Mouse (Mus musculus) adrenal gland, postnatal 36 days (tissue): ENCODE results near the gene Gpr176. TPM values are rescaled to one million over a fixed set of nuclear protein-coding genes. Genes with fewer than 3 reads are reported as not detected.

ENCODE experiments used
- DNase-seq, 2 experiments: peaks; one replicate each; pipeline ENCODE4 v3.0.0; 2021; ENCODE audit warnings: mixed read lengths in 1 of 2
- microRNA-seq: library from miRNA; unstranded; fragments of <30 nt; microRNA quantifications from one replicate; pipeline ENCODE4 v1.2.0, GENCODE M21; 2021
- total RNA-seq, 2 experiments: library from RNA; stranded (reverse); gene quantifications; 2 replicates each; pipeline ENCODE4 v1.2.3; 2021

Gpr176 gene
- total RNA-seq, 2 experiments from 2014 or later = 2.5 TPM

DNA sequence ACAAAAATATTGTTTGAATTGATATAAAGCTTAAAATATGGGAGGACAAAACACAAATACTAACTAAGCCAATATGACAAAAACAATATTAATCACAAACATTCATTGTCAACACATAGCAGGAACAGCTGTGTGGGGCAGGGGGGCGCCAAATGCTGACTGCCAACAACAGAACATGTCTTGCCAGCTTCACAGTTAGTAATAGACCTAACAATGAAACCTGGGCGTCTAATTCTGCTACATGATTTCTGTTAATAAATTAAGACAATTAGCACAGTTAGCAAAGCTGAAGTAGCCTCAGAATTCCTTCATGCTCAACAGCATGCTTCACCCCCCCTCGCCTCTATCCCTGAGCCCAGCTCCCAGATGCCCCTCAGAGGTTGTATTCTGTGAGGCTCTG is 137.6 kb downstream of the Gpr176 start:
- DNase-seq = no peak

GRCm38 (mm10) chr2:118230544-118230943 is 142.7 kb downstream of the Gpr176 start:
- DNase-seq = no peak

DNA sequence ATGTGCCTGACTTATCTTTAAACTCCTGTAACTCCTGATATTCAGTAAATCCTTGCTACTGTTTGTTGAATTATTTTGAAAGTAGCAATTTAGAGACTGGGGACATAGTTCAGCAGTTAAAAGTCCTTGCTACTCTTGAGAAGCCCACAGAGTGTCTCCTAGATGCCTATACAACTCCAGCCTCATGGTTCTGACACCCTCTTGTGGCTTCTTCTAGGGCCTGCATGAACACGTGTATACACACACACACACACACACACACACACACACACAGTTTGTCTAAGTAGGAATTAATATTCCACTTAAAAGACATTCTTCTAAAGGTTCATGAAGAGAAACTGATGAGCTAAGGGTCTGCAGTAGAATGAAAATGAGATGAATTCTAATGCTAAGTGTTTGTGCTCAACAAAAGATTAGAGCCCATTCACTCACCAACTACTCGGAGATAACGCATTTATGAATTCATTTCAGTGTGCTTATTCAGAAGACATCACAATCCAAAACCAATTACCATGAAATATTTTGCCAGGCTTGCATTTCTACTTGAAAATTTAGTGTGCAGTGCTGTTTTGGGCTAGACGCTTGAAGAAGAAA is 144.6 kb downstream of the Gpr176 start:
- no peak for DNase-seq

Small RNA genes lying within 50 kb of the gene (microRNA-seq; reads per million reads assigned to microRNA genes)
- gene Gm22800 = not detected

Other genes with a start within 250 kb of the Gpr176 start
- gene Fsip1, start 116.5 kb downstream of the Gpr176 start, total RNA-seq = under 1 TPM; 0.23 to 0.26 TPM
- 10 to 100 TPM; 17.7 to 18.0 TPM for gene Eif2ak4, start 15.2 kb upstream of the Gpr176 start, total RNA-seq
- gene Srp14, start 106.3 kb upstream of the Gpr176 start, total RNA-seq = 100 to 1,000 TPM; 210 to 233 TPM
- gene Bmf, start 176.3 kb upstream of the Gpr176 start, total RNA-seq = 10 to 100 TPM; 10.9 to 14.1 TPM
- gene Bub1b, start 224.8 kb upstream of the Gpr176 start, total RNA-seq = 1 to 10 TPM; 4.9 to 6.5 TPM